Mouse (Mus musculus) small intestine, adult 2 months (tissue): ENCODE measurements around the gene Snx30. TPM values are rescaled to one million over a fixed set of nuclear protein-coding genes. Genes with fewer than 3 reads are reported as not detected.

Experiments used
- H3K27ac ChIP-seq: fragments of 200-500 bp; 2 replicates; pipeline ENCODE4 v1.5.1; 2012; ENCODE audit warnings: low read depth, low read length, control low read depth, inconsistent platforms; ENCODE audit not compliant: insufficient read depth
- H3K27me3 ChIP-seq: fragments of 200-500 bp; 2 replicates; pipeline ENCODE4 v1.6.1; 2012; ENCODE audit warnings: mild to moderate bottlenecking, moderate library complexity, low read length, inconsistent platforms; ENCODE audit not compliant: control insufficient read depth, insufficient read depth
- H3K36me3 ChIP-seq: fragments of 200-500 bp; 2 replicates; pipeline ENCODE4 v1.6.1; 2012; ENCODE audit warnings: mild to moderate bottlenecking, low read length, control low read depth, inconsistent platforms; ENCODE audit not compliant: control insufficient read depth, insufficient read depth
- H3K4me1 ChIP-seq: fragments of 200-500 bp; 2 replicates; pipeline ENCODE4 v1.6.1; 2012; ENCODE audit warnings: low read length, inconsistent platforms, mixed read lengths; ENCODE audit not compliant: control insufficient read depth, insufficient read depth, insufficient read length
- H3K4me3 ChIP-seq: fragments of 200-500 bp; 2 replicates; pipeline ENCODE4 v1.5.1; 2012; ENCODE audit warnings: low read depth, mild to moderate bottlenecking, control low read depth, inconsistent platforms, low read length, moderate library complexity
- CTCF ChIP-seq: fragments of 200-500 bp; IDR thresholded peaks from 2 replicates; pipeline ENCODE4 v1.5.1; 2012; ENCODE audit warnings: low read depth, mild to moderate bottlenecking, control low read depth, inconsistent platforms, low read length, moderate library complexity, mixed read lengths; ENCODE audit not compliant: insufficient replicate concordance, insufficient read length; ENCODE audit errors: extremely low read depth
- POLR2A ChIP-seq: fragments of 200-500 bp; IDR thresholded peaks from 2 replicates; pipeline ENCODE4 v1.6.1; 2012; ENCODE audit warnings: low read depth, mild to moderate bottlenecking, control low read depth, inconsistent platforms, low read length, moderate library complexity
- WGBS: fragments of 180-500 bp; shearing (Covaris S2); methylation state at CpG from one replicate; pipeline ENCODE4 v1.1.7; 2018; 5-methylcytosine and 5-hydroxymethylcytosine counted together
- polyA plus RNA-seq: library from polyadenylated mRNA; depleted of rRNA; stranded (reverse); fragments of >200 nt; gene quantifications from 2 replicates; pipeline ENCODE4 v1.2.3, GENCODE M21; 2012

Gene Snx30
- polyA plus RNA-seq, 1 experiment = 0.75 TPM

DNA sequence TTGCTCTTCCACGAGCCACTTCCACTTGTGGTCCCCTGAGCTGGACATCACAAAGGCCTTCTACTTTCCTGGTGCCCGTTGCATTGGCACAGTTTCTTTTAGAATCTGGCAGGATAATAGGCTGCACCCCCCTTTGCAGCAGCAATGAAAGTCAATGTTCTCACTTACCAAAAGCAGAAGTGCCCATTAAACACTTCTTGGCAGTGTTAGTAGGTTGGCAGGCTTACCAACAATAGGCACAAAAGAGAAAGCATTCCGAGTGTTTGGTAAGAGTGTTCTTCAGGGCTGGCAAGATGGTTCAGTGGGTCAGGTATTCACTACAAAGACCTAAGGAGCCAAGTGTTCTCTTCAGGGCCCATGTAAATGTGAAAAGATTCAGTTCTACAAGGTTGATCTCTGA is 73.8 kb downstream of the Snx30 start:
- no peaks in the 10 kb centered on the region for H3K36me3 ChIP-seq
- H3K27ac ChIP-seq = no peak overlapping the region
- H3K4me1 ChIP-seq = peaks cover 5% of the 10 kb centered on the region; the same call in 1 of the 2 replicates
- no peak for TF ChIP-seq POLR2A
- H3K4me3 ChIP-seq = no peak overlapping the region
- H3K27me3 ChIP-seq = no peaks in the 10 kb centered on the region
- 72% methylated on average over 3 of the region's 3 CpGs for WGBS

DNA sequence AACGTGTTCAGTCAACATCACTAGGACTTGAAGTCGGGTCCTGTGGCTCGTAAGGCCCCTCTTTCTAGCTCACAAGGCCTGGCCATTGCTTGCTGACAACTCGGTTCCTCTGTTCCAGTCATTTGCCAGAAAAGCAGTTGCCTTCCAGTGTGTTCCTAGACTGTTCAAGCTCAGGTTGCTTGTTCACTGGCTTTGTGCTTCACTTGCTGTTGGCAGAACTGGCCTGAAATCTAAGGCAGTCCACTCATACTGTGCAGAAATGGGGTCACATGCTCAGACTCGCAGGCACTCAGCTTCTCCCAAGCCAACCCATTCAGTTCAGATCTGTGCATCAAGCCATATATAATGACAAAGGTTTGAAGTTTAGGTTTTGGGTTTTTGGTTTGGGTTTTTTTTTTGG is 75.1 kb downstream of the Snx30 start:
- 84% methylated on average over 5 of the region's 5 CpGs for WGBS

DNA sequence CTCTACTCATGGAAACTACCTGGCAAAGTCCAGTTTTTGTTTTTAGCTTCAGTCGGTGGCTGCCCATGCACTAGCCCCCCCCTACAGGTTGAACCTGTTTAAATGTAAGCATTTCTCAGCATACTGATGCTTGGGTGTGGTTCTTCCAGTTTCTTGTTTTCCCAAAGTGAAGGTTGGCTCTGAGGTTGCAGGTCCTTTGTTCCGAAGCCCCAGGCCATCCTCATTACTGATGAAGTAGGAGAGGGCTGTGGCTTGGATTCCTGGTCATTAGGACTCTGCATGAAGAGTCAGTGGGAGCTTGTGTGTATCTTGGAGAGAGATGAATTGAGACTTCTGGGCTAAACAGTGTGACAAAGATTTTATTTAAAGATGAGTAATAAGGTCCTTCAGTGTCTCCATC is 75.6 kb downstream of the Snx30 start:
- TF ChIP-seq CTCF (no peak), POLR2A (no peak)
- 58% methylated on average over 2 of the region's 2 CpGs for WGBS

More for the DNA sequence above, 75.1 kb downstream of the Snx30 start:
- Histone ChIP-seq H3K4me1 (peaks cover 5% of the 10 kb centered on the region; the same call in 1 of the 2 replicates), H3K4me3 (no peak overlapping the region), H3K27me3 (no peaks in the 10 kb centered on the region), H3K27ac (no peak overlapping the region), H3K36me3 (no peaks in the 10 kb centered on the region)
- TF ChIP-seq POLR2A (no peak), CTCF (no peak)

DNA sequence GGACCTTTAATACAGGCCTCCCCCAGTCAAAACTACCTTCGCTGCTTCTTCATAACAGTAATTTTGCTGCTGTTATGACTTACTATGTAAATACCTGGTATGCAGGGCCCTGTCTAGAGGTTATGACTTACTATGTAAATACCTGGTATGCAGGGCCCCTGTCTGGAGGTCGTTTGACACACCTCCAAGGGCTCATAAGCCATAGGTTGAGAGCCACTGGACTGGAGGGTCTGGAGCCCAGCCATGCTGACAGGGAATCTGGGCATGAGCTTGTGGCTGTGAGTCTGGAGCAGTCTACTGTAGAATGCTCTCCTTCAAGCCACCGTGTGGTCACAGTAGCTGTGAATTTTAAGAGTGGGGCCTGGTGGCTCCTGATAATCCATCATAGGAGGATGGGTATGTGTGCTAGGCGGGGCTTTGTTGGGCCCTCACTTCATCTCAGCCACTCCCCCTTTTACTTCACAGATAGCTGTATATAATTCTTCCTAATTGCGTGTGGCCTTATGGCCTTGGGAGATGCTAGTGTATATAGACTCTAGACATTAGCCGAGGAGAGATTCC is 78.6 kb downstream of the Snx30 start:
- TF ChIP-seq CTCF = no peak
- no peak for TF ChIP-seq POLR2A
- 71% methylated on average over 6 of the region's 6 CpGs for WGBS
- no peaks in the 10 kb centered on the region for H3K4me1 ChIP-seq

More for the DNA sequence above, 75.6 kb downstream of the Snx30 start:
- peaks cover 5% of the 10 kb centered on the region; the same call in 1 of the 2 replicates for H3K4me1 ChIP-seq
- no peaks in the 10 kb centered on the region for H3K36me3 ChIP-seq
- no peak overlapping the region for H3K27ac ChIP-seq
- H3K27me3 ChIP-seq = no peaks in the 10 kb centered on the region
- H3K4me3 ChIP-seq = no peak overlapping the region

DNA sequence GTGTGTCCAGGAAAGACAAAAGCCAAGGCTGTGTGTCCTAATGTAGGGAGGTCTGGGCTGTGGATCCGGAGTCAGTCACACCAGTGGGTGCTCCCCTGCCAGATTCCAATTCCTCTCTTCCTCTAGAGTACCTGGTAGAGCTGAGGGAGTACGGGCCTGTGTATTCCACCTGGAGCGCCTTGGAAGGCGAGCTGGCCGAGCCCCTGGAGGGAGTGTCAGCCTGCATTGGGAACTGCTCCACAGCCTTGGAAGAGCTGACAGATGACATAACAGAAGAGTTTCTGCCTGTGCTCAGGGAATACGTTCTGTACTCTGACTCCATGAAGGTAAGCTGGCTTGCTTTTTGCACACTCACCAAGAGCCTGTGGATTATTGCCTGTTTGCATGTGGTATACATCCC is 80.6 kb downstream of the Snx30 start:
- no peak overlapping the region for H3K4me3 ChIP-seq
- H3K27me3 ChIP-seq = no peaks in the 10 kb centered on the region
- H3K36me3 ChIP-seq = no peaks in the 10 kb centered on the region
- no peak for TF ChIP-seq CTCF
- H3K4me1 ChIP-seq = no peaks in the 10 kb centered on the region
- H3K27ac ChIP-seq = no peak overlapping the region
- WGBS = 93% methylated on average over 6 of the region's 6 CpGs

More for the DNA sequence above, 78.6 kb downstream of the Snx30 start:
- Histone ChIP-seq H3K4me3 (no peak overlapping the region), H3K27ac (no peak overlapping the region), H3K36me3 (no peaks in the 10 kb centered on the region), H3K27me3 (no peaks in the 10 kb centered on the region)

DNA sequence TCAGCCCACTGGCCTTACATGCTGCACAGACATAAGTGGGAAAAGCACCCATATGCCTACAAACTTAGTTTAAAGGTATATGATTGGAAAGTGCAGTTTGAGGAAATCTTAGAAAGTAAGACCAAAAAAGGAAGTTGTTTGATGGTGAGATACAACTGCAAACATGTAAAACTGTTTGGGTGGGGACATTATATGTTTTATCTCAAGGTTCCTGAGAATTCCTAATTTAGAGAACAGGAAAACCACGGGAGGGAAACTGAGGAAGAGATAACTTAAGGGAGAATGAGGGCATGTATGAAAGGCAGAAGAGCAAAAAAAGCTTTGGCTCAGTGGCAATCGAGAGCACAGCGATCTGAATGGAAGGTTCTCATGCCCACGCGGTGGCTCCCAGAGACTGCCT is 81.4 kb downstream of the Snx30 start:
- 81% methylated on average over 5 of the region's 5 CpGs for WGBS

DNA sequence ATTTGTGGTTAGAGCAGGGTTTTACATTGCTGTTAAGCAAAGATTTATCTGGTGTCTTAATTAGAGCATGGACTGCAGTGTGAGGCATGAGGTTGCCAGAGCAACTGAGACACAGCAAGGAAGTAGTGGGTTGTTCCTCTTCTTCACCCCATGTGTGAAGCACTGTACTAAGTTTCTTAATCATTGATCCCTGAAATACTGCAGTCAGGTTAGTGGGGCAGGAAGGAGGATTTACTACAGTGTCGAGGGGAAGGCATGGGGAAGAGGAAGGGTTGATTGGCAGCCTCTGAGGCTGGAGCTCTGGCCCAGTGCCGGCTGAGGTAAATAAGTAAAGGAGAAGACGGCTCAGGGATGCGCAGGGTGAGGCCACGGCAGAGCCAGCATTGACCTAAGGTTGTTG is 82.4 kb downstream of the Snx30 start:
- Histone ChIP-seq H3K27ac (no peak overlapping the region), H3K36me3 (no peaks in the 10 kb centered on the region), H3K4me1 (no peaks in the 10 kb centered on the region), H3K27me3 (no peaks in the 10 kb centered on the region), H3K4me3 (no peak overlapping the region)
- WGBS = 68% methylated on average over 5 of the region's 5 CpGs
- no peak for TF ChIP-seq CTCF
- TF ChIP-seq POLR2A = no peak

More for the DNA sequence above, 81.4 kb downstream of the Snx30 start:
- H3K27me3 ChIP-seq = no peaks in the 10 kb centered on the region
- H3K27ac ChIP-seq = no peak overlapping the region
- TF ChIP-seq POLR2A = no peak
- no peak for TF ChIP-seq CTCF
- no peaks in the 10 kb centered on the region for H3K4me1 ChIP-seq
- no peak overlapping the region for H3K4me3 ChIP-seq
- no peaks in the 10 kb centered on the region for H3K36me3 ChIP-seq

DNA sequence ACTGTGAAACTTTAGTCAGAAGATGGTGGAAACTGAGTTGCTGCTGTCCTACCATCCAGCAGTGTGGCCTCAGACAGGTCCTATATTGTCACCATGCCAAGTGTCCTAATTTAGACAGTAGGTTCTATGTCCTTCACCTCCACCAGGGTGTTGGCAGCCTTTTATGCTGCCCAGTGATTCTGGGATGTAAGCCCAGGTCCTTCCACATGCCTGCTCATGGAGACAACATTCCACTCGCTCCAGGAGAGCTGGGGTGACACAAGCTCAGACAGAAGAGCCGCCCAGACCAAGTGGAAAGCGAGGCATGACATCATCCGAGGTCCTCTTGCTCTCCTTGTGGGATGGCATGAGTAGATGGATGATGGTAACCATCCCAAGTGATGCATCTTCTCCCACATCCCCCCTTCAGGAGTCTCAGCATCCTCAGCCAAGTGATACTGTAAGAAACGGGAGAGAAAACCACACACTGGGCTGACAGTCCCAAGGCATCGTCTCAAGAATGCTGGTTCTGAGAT is 84.5 kb downstream of the Snx30 start:
- 88% methylated on average over 6 of the region's 6 CpGs for WGBS
- no peaks in the 10 kb centered on the region for H3K36me3 ChIP-seq
- H3K4me1 ChIP-seq = no peaks in the 10 kb centered on the region
- no peak overlapping the region for H3K4me3 ChIP-seq
- TF ChIP-seq CTCF (no peak), POLR2A (no peak)
- H3K27ac ChIP-seq = no peak overlapping the region
- no peaks in the 10 kb centered on the region for H3K27me3 ChIP-seq
